Mouse (Mus musculus) C2C12 (cell line): ENCODE measurements around the gene Triap1.

ENCODE experiments used
- CEBPB ChIP-seq: IDR thresholded peaks from one replicate; pipeline ENCODE4 v1.6.1; 2011; ENCODE audit warnings: low read depth, mild to moderate bottlenecking, control low read depth, moderate library complexity
- CTCF ChIP-seq: IDR thresholded peaks from one replicate; pipeline ENCODE4 v1.5.1; 2011; ENCODE audit not compliant: control insufficient read depth, insufficient read depth, insufficient read length
- FOSL1 ChIP-seq: IDR thresholded peaks from one replicate; pipeline ENCODE4 v1.8.0; 2011; ENCODE audit warnings: mild to moderate bottlenecking, low read length; ENCODE audit not compliant: poor library complexity, insufficient read depth, severe bottlenecking
- MAX ChIP-seq: IDR thresholded peaks from one replicate; pipeline ENCODE4 v1.6.1; 2011; ENCODE audit warnings: mild to moderate bottlenecking, control low read depth
- MYOD1 ChIP-seq: IDR thresholded peaks from one replicate; pipeline ENCODE4 v1.6.1; 2011; ENCODE audit warnings: low read depth; ENCODE audit not compliant: control insufficient read depth, insufficient read length
- USF1 ChIP-seq: IDR thresholded peaks from one replicate; pipeline ENCODE4 v1.6.1; 2011; ENCODE audit warnings: low read depth, mild to moderate bottlenecking, control low read depth, moderate library complexity

DNA sequence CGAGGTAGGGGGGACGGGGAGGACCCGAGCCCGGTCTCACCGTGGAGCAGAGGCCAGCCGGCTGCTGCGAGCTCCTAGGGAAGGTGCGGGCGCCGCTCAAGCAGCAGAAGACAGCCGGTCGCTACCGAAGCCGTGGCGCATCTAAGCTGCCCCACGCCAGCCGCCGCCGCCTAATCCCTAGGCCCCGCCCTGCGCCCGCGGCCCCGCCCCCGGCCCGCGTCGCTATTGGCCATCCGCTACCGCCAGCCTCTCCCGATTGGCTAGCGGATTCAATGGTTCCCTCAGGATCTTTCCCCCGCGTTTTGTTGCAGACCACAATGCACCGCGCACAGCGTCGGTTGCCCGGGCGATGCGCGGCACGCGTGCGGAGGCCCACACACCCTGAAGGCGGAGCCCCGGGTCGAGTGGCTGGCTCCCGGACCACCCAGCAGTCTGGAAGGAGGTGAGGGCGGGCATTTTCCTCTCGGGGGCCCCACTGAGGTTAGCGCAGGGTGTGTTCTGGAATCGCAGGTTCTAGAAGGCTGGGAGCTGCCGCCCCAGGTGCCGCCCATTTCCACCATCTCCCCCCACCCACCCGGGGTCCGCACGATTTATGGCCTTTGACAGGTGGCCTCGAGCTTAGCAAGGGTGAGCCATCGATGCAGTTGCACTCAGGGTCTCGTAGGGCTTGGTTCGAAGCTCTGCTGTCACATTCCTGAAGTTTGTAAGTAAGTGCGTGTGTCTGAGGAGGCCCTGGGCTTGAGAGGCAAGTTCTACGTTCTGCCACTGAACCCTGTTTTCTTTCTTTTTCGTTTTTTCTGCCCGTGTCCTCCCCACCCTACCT is 40.0 kb upstream of the Triap1 start, which contains the start of gene Dynll1:
- TF ChIP-seq CTCF, result no peak
- TF ChIP-seq USF1, result no peak
- no peak for TF ChIP-seq FOSL1
- TF ChIP-seq MAX, result peak; percentile 94
- TF ChIP-seq CEBPB, result no peak
- peak; percentile 31 for TF ChIP-seq MYOD1
